Mouse (Mus musculus): Measurements from ENCODE around the gene Ptprd.

Ptprd gene

DNA sequence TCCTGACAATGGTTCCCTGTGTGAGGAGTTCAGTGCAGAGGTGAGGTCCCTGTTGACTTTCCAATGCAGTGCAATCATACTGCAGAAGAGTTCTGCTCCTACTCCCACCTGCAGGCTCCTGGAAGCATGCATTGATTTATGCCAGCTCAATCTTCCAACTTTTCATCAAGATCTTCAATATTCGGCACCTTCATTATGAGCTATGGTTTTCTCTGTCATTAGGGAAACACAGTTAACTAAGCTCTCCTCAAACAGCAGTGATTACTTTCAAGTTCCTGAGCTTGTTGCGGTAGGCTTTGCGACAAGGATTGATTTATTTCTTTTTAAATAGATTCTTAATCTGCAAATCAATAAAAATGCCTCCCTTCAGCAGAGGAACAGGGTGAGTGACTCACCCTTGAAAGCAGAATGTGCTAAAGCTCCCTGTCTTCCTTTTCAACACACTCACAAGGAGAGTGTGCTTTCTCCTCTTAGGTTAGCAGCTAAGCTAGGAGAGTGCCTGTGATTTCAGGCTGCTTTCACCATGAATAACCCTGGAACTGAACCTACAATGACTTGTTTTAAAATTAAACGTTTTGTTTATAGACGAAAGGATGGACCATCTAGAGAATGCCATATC, 1298.1 kb downstream of the Ptprd start:
- in situ Hi-C loops (cut with MboI): no loop called here

DNA sequence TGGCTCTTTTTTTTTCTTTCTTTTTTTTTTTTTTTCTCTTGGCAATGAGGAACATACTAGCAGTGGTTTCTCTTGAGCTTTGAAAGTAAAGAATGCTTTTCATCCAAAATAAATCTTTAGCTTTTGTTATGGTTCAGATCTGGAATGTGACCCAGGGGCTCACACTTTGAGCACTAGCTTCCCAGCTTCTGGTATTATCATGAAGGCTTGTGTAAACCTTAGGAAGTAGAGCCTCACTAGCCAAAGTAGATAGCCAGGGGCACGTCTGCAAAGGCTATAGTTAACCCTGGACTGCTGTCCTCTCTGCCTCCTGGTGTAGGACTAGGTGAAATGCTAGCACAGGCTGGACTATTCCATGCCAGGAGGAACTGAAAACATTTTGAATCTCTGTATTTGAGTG, 1310.1 kb downstream of the Ptprd start:
- in situ Hi-C loops (cut with MboI): no loop called here

DNA sequence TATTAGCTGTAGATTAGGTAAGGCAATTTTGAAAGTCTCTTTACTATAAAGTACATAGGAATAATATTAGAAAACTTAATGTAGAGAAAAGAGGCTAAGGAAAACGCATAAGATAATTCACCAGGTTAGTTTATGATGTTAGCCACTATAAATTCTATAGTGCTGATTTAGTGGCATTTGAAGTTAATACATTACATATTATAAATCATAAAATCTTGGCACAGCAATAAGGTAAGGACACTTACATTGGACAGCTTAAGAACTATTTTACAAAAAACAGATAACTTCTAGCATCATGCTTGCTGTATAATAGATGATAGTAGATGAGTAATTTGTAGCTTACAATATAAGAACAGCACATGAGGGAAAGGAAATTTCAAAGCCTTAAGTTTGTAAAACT, 1322.1 kb downstream of the Ptprd start:
- in situ Hi-C loops (cut with MboI): no loop called here

DNA sequence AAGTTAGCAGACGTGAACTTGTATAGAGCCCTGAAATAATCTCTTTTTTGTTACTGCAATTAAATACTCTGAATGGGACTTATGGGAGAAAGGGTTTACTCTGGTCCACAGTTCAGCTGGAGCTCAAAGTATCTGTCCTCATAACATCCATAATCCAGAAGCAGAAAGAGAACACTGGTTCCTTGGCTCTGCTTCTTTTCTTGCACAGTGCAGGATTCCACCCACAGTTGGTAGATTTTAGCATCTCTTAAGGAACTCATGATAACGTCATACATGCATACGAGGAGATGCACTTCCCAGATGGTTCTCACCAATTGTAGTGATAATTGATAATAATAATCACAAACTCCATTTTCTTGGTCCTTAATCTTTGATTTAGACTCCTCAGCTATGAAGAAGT, 1330.2 kb downstream of the Ptprd start:
- in situ Hi-C loops (cut with MboI): no loop called here

DNA sequence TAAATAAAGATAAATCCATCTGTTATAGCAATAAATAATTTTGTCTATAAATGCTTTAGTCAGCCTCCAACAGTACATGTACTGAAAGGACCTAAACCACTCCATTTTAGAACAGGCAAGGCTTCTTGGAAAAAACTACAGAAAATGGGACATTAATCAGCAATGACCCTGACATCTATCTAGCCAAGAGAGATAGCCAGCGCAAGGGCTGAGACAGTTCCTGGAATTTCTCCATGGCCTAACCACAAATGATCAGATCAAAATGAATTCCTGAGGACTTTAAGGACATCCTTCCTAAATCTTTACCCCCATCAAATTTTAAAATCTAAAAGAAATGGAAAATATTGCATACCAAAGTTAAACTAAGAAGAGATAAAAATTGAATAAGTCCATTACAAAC, 1340.8 kb downstream of the Ptprd start:
- in situ Hi-C loops (cut with MboI): no loop called here

DNA sequence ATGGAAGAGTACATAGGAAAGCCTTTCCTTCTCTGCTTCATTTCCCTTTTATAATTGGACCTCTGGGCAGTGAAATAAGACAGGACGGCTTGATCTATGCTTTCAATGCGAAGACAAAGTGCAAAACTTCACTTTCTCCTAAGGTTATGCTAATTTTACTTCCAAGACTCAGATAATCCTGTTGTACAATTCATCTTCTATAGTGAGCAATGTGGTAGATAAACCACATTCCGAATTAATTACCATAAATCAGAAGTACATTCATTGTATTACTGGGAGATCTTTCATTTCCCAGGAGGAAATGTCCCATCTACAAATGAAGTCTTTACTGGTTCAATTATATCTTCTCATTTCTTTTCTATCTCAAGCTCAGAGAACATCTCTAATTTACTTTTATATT, 1346.2 kb downstream of the Ptprd start:
- in situ Hi-C loops (cut with MboI): no loop called here

DNA sequence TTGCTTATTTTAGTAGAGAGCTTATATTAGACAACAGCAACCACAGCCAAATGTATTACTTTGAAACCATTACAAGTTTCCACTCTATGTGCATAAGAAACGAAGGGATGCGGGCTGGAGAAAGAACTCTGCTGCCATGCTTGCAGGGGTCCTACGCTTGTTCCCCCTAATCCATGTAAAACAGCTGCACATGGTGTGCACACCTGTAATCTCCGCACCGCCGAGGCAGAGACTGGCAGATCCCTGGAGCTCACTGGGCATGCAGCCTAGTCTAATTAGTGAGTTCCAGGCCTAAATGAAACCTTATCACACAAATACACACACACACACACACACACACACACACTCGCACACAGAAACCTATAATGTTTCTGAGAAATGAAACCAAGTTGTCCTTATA, 1365.5 kb downstream of the Ptprd start:
- in situ Hi-C loops (cut with MboI): no loop called here

DNA sequence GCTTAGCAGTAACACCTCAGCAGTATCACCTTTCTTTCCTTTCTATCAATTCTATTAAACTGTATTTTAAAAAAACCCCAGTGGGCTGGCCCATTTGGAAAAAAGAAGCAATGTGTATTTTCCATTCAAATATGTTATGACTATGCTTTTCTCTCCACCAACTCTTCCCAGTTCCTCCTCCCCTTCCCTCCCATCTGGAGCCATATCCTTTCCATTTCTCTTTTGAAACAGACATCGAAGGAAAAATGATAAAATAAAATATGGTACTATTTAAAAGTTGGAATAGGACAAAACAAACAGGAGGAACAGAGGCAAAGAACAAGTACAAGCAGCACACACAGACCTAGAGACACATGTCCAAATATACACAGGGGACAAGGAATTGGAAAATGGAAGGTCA, 1372.7 kb downstream of the Ptprd start:
- in situ Hi-C loops (cut with MboI): no loop called here

DNA sequence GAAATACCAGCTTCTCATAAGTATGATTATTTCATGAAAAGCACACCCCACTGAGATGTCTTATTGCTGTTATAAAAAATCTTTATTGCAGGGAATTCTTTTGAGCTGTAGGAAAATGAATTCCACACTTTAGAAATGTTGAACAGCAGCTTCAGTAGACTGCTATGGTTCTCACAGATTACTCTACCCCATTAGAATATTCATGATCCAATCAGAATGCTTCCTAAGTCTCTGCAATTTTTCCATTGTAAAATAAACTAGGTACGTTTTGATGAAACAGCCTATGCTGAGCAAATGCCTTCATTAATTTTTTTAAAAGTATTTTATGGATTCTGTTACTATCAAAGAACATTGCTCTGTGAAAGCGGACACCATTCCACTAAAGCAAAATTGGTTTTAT, 1399.6 kb downstream of the Ptprd start:
- in situ Hi-C loops (cut with MboI): no loop called here

DNA sequence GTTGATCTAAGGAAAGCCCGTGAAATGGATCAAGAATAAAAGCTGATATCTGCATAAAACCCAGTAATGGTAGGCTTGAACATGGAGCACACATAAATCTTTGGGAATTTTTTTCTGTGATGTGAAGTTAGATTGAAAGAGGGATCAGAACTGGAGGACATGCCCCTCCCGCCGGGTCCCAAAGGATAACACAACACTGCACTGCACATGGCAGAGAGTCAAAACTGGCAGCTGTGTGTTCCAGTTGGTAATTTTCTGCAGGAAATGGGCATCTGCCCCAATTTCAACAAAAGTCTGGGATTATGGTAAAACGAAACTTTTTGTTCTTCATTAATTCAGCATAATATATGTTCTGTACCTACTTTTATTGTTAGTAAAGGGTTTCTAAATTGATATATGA, 1409.1 kb downstream of the Ptprd start:
- in situ Hi-C loops (cut with MboI): no loop called here

DNA sequence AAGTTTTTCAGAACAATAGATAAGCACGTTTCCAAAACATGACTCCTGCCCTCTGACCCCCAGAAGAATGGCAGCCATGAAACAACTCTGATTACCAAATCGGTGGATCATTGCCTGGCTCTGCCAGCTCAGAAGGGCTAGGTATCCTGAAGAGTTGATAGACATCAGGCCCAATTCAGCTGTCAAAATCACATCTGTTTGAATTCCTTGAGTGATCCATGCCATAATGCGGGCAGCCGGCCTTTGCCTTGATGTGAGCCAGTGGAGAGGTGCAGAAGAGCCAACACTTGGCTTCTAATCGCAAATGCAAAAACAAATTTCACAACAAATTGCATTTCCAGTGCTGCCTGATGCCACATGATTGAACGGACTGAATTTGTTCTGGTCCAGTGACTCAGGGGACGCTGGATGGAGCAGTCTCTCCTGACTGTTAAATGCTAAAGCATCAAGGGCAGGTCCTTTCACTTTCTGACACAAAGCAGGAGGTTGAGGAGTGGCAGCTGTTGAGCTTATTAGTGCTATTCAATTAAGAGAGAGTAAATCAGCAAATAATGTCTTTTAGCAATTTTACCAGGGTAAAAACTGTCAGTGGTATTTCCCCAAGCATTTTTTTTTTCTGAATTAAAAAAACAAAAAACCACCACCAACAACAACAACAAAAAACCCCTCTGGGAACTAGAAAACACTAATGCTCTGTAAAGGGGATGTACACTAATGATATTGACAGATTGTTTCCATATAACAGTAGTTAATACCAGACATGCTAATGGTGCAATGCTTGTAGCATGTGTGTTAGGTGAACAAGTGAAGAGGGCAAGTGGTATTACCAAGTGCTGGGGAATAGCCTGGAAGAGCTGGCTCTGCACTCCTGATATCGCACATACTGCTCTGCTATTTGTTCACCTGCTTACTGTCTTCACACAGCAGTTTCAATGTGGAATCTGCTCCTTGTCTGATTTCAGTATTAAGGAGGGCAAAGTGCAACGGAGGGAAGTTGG, 1413.5 kb downstream of the Ptprd start:
- in situ Hi-C loops (cut with MboI): no loop called here

DNA sequence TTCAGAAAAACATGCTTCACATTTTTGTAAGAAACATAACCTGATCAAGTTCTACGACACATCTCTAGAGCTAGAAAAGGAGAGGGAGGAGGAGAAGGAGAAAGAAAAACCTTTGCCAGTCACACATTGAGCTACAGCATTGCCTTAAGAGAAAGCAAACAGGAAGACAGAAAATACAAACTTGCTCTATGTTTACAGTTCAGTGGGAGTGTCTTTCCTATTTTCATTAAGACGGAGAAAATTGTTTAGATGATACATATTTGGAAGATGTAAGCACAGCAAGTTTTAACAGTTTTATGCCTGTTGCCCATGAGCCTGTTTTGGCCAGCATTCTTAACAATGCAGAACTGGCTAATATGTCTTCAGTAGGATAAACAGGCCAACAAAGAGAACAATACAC, 1426.4 kb downstream of the Ptprd start:
- in situ Hi-C loops (cut with MboI): no loop called here

DNA sequence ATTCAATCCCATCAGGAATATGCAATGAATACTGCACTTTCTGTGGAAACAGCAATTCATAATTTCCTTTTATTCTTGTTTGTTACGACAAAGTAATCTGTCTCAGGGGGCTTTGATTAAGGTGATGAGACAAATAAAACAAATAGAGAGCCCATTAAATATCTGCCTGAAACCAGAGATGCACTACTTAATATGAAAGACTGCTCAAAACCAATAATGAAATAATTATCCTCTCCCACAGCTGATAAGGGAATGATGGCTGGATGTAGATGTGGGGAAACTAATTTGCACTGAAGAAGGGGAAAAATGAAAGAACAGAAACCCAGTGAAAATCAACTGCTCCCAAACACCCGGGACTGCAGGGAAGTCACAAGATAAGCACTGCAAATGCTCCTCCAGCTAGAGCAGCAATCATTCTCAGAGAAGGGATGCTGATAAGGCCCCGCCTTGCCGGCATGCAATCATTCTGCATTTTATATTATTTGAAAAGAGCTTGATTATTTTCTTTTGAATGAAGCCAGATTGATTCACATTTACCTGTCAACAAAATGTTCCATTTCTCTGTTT, 1432.1 kb downstream of the Ptprd start:
- in situ Hi-C loops (cut with MboI): no loop called here

DNA sequence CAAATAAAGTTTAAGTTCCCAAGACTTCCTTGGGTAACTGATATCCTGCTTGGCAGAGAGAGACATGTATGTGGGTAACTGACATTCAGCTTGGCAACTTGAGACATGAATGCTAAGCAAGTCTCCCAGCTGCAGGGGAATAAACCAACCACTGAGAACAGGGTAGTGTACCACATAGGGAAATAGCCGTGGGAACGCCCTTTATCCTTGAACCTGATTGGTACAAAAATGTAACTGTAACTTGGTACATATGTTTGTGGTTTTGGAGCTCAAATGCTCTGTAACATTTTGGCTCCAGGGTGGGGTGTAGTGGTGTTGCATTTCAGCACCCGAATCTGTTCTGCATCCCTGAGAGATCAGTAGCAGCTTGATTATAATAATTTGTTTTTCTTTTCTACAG, 1444.8 kb downstream of the Ptprd start:
- in situ Hi-C loops (cut with MboI): no loop called here

DNA sequence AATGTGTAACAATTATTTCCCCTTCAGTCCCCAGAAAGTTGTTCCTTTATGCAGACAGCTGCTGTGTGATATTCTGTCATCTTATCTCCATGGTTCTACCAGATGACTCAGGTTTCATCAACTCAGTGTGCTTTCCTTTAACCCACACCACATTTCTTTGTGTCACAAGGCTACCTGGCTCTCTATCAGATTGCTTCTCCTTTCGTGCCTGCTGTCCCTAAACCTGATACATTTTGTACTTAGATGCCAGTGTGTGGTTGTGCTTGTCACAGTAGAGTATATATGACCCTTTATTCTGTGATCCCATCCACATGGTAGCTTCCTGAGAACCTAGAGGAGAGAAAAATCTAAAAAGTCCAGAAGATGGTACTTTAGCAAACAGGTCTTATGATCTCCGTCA, 1445.3 kb downstream of the Ptprd start:
- in situ Hi-C loops (cut with MboI): no loop called here

DNA sequence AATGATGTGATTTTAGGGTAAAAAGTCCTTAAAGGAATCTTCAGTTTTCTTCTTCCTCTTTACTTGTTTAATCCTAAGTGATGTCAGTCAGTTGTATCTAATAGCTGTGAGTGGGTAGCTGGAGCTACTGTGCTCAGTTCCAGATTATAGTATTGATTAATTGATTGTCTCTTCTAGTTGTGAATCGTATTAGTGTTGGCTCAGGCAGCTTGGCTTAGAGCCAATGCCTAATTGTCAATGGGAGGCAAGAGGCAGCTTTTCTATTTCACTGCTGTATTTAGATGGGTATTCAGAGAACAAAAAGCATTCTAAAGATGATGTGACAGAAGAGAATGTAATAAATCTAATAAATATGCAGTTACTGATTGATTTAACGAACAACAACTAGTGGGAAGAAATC, 1461.1 kb downstream of the Ptprd start:
- in situ Hi-C loops (cut with MboI): no loop called here

DNA sequence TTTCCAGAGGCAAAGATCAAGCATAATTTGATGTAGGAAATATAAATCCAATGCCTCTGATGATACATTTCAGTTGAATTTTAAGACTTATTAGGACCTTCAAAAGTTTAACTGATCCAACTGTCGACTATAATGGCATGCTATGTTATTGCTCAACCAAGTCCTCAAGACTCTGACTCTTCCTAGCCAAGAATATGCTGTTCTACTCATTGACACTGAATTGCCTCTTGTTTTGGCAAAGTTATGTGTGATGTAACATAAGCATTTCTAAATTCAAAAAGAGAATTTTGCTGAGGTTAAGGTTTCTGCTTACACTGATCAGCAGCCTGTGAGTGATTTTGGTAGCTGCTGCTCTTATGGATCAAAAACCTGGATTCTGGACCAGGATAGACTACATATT, 1475.9 kb downstream of the Ptprd start:
- in situ Hi-C loops (cut with MboI): no loop called here

DNA sequence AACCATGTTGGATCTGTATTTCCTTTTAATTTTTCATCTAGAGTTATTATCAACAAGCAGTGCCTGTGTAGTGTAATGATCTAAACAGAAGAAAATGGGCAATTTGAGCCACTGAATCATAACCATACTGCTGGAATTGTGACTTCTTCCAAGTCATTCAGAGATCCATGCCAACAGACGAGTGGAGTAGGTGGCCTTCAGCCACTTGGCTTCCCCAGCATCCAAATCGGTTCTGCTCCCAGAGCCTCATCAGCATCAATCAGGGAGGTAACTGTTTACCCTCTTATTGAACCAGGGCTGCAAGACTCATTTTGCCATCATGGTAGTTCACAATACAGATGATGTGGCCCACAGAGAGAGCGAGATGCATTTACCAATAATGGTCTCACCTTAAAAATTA, 1536.0 kb downstream of the Ptprd start:
- in situ Hi-C loops (cut with MboI): no loop called here

DNA sequence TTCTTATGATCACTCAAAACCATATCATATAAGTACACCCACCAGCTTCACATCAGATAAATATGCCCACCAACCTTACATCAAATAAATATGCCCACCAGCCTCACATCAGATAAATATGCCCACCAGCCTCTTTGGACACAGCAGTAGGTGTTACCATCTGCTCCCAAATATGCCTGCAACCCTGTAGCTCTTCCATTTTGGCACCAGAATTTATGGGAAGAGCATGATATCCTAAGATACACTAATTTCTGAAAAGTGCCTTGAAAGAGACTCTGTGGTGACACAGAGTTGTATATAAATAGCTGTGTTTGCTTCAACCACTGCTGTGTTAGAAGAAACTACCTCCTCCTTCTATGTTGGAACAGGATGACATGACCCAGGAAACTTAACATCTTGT, 1538.5 kb downstream of the Ptprd start:
- in situ Hi-C loops (cut with MboI): no loop called here

DNA sequence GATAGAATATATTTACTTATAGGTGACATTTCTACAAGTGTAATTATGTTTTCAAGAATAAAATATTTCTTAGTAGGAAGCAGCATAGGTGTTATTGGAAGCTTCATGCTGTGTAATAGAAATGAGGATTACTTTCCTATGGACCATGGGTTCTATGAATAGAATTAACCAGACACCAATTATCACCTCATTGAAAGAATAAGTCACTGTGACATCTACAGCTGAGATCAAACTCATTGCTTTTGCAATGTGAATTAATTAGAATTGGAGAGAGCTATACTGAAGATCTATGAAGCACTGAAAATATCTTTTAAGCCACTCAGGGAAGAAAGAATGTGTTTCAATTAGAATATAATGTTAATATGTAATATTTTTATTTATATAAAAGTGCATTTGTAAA, 1539.1 kb downstream of the Ptprd start:
- in situ Hi-C loops (cut with MboI): no loop called here

DNA sequence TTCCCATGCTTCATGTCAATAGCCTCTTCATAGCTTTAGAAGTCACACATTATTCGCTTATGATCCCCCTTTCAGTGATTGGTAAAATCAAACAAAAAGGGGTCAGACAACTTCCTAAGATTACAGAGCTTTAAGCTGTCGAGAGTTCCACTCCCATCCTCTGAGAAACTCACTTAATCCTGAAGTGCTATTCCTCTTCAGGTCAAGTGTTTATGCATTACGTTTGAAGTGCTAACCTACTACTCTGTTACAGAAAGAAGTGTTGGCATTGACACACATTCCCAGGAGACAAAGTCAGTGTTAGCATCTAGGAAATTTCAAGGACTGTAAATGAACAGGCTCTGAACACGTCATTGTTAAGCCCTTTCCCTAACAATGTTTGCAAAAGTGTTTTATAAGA, 1550.0 kb downstream of the Ptprd start:
- in situ Hi-C loops (cut with MboI): no loop called here

DNA sequence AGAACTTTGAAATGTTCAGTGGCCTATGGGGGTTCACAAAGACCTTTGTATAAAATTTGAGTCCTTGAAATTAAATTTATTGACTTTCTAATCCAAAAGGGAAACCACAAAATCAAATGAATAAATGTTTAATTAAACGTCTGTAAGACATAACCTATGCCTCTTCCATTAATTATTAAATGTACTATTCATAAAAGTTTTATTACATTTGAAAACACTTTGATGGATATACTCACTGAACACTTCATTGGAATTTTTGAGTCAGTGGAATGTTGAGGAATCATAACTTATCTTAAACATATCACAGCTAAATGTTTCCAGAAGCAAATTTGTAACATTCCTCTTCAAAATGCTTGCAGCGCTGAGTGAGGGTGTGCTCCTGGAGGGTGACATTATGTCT, 1551.6 kb downstream of the Ptprd start:
- in situ Hi-C loops (cut with MboI): no loop called here

DNA sequence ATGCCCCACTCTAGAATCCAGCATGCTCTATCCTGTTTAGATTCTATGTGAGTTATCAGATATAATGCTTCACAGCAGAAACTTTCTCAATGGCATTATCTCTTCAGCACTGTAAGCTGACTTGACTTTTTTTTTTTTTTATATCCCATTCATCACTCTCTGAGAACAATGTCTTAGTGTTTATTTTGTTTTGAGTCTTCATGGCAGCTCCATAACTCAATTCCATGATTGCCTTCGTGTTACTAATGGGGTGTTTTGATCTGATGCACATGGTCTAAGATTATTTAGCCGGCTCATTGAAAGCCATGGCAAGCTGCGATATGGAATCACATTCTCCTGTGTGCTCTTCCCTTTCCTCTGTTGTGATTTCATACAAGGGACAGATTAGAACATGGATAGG, 1555.0 kb downstream of the Ptprd start:
- in situ Hi-C loops (cut with MboI): no loop called here
